Mouse (Mus musculus) MEL-GATA-1-ER (cell line): ENCODE measurements around the gene Vapa.
A peak's percentile ranks its signal among the peaks of the same experiment; 100 is the strongest.
"Not testable (repeated sequence)": the region's sequence is repeated elsewhere in the genome, so short reads cannot be mapped to it uniquely, and the experiment has no call there.

Experiments
- DNase-seq: peaks from one replicate; pipeline ENCODE4 v3.0.0-alpha.2; 2012; ENCODE audit warnings: low read depth; ENCODE audit errors: extremely low read depth

Gene Vapa

DNA sequence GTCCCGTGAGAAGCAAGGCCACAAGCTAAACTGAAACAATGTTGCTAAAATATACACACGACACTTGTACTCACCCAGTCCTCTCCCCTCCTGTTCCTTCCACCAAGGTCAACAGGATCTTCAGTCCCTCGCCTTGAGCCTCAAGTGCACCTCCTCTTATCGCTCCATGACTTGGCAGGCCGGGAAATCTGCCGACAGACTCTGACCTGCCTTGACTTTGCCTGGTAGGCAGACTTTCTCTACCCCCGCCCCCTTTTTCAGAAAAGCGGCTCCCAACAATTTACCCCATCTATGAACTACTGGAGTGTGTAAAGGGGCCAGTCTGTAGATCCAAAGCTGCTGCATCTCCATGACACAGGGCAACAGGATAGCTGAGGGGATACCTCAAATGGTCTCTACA lies 41.9 kb downstream of the Vapa start:
- DNase-seq = no peak

DNA sequence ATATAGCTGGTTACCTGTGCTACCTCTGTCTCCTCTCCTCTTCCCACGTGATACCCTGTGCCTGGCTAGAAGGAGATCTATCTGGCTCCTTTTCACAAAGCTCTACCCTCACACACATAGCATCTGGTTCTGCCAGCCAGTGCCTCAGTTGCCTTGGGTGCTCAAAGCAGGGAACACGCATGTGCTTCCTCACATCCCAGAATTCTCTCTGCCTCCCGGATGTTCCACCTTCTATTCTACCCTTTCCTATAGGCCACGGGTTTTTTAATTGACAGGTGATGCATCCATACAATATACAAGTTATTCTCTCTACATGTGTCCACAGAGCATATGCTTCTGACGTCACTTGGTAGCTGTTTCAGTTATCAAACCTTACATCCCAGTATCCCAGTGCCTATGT lies 49.2 kb downstream of the Vapa start:
- DNase-seq = no peak

DNA sequence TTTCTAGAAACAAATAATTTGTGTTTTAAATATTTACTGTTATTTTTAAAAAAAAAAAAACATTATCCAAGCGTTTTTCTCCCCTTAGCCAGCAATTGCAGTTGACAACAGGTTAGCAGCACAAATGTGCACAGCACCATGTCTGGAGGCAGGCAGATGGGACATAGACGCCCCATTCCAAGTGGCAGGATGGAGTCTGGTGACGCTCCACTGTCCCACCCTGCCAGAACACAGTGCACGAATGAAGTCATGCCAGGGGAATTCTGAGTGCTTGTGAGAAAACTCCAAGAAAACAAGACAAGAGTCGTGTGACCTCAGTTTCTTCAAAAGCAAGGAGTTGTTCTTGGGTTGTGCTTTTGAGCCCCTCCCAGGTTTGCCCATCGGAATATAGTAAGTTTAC lies 50.0 kb downstream of the Vapa start:
- no peak for DNase-seq

DNA sequence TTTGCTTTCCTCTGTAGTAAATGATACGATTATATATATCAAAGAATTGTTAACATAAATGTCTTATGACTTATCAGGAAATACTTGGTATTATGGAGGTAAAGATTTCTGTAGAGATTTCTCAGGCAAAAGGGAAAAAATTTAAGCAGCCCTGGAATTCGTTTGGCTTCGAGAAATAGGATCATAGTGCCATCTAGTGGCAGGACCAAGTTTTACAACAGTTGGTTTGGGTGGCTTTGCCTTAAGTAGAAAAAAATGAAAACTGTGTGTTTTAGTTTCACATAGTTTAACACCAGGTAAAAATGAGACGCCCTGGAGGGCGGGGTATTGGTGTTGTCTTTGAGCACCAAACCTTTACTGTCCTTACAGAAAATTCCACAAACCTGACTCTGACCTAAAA lies 50.6 kb downstream of the Vapa start:
- peak; percentile 39 for DNase-seq

DNA sequence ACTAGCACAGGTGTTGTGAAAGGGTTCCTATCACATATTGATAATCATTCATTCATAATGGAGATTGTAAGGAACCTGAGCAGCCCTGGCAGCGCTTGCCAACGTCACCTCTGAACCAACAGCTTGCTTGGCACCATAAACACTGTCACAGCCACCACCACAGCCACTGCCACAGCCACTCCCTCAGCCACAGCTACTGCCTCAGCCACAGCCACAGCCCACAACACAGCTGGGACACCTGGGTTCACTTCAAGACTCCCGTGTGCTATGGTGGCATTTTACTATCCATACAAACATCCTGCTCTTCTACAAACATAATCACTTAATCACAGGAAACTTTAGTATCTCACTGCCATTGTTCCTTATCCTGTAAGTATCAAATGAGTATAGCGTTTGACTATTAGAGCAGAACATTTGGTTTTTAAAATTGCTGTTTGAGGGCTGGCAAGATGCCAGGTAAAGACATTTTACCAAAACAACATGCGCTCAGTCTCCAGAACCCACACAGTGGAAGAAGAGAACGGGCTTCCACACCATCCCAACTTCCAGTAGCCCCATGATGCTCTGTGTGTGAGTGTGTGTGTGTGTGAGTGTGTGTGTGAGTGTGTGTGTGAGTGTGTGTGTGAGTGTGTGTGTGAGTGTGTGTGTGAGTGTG lies 51.9 kb downstream of the Vapa start:
- DNase-seq = no peak

DNA sequence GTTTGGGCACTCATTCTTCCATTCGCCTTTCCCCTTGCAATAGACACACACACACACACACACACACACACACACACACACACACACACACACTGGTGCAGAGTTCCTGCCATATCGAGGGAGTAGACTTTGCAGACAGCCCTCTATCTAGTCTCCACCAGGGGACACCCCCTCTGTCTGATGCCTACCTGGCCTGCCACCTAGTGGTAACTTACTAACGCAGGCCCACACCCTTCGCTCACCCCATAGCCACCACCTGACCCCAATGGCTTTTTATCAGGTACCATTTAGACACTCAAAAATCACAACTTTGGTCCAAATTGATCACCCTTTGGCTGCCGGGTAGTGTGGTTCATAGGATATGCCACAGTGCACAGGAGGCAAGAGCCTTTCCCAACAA lies 54.1 kb downstream of the Vapa start:
- no peak for DNase-seq

DNA sequence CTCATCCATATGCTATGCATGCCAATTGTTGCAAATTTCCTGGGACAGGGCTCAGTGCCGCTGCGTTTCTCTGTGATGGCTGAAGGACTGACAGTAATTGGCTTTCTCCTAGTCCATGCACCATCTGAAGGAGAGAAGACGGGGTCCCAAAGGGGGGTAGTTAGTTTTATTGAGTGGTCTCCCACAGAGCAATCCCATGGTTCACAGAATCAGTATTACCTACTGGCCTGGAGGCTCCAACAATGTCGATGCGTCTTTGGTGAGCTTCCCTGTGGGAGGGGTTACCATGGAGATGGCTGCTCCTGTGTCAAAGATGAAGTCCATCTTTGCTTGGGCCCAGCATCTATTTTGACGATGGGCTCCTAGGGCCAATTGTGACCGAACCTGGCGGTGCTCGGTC lies 54.6 kb downstream of the Vapa start:
- DNase-seq = no peak

DNA sequence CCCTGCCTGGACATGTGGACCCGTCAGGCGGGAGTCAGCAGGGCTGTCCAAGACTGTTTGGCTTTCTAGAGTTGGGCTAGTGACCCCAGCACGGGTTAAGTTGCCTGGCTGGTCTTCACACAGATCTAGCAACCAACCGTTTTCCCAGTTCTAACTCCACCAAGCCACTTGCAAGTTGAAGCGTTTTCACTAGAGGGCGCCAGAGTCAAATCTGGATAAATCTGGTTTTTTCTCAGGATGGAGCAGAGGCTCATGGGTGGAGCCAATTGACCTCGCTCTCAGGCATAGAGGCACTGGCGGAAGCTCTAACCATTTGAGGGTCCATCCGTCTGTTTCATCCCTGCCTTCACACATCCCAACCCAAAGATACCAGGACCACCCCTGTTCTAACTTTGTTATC lies 55.1 kb downstream of the Vapa start:
- DNase-seq = no peak

DNA sequence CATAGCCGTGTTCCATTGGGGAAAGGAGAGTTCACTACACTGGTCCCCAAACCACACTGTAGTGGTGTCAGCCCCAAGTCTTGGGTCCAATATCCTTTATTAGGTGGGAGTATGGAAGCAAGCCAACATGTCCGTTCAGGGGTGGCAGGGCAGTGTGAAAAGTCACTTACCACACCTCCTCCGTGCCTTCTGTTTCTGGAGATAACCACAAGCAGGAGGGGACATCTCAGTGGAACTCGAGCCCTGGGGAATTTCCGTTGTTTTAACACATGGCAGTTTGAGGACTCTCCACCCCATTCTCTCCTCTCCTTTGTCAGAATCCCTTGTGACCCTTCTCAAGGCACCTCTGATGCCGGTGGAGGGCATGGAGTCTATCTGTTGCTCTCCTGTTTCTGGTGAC lies 56.1 kb downstream of the Vapa start:
- no peak for DNase-seq

DNA sequence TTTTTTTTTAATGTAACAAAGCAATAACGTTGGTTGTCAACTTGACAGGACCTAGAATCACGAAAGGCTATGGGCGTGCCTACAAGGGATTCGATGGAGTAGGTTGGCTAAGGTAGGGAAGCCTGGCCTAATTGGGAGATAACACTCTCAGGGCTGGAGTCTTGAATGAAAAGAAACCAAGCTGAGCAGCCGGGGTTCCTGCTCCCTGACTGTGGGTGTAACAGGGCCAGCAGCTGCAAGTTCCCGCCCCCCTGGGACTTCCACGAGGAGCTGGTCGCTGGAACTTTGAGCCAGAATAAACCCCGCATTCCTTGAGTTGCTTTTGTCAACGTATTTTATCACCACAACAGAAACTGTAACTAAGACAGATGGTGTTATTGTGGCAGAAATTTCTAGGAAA lies 56.6 kb downstream of the Vapa start:
- DNase-seq = no peak

DNA sequence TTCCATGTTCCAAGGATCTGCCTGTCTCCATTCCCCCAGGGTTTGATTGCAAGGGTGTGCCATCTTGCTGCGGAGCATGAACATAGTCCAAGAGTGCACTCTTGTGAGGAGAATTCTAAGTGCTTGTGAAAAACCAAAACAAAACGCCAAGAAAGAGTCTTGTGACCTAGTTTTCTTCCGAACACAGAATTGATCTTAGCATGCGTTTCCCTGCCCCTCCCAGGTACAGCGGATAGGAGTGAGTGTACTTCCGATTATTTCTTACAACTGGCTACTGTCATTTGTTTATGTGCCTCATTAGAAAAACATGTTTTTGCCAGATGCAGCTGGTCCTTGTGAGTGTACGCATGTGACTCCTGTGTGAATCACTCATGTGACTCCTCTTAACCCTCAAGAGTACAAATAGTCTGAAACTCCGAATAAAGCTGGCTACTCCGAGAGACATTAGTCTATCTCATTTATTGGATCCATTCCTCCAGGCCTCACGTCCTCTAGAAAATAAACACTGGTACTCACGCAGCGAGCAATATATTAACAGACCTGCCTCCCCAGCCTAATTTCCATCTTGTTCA lies 60.8 kb downstream of the Vapa start:
- no peak for DNase-seq

DNA sequence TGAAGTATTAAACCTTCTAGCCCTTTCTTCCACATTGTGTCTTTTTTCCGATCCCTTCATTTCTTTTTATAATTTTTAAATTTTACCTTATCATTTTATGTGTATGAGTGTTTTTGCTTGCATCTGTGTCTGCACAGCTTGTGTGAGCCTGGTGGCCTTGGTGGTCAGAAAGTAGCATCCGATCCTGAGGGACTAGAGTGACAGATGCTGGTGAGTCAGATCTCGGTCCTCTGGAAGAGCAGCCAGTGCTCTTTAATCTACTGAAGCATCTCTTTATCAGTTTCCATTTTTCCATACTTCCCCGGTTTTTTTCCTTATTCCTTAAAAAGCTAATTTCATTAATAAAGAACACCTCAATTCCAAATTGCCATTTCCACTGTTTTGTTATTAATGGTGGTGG lies 63.0 kb downstream of the Vapa start:
- DNase-seq = no peak

DNA sequence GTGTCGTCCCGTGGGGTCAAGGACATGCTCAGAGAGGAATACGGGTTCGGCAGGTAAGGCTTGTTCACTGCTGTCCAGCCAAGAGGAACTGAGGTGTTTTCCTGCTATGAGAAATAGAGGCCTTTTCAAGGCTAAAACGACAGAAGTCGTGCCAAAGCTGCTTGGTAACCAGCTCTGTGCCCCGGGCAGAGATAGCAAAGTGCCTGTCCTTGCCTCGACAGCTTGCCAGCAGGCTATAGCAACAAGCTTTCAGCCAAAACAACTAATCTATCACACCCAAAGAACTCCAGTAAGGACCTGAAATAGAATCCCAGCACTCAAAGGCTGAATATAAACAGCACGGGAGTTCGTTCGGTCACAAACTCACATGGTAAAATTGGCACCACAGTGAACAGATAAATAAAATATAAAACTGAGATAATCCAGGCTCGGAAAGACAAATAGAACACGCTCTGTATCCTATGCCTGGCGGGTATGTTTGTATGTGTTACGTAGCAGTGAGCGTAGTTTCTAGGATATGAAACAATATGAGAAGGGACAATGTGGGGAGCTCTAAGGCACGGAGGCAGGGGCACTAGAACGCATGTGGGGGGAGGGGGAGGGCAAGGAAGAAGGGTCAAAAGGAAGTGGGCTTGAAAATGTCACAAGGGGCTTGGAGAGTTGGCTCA lies 64.5 kb downstream of the Vapa start:
- no peak for DNase-seq

DNA sequence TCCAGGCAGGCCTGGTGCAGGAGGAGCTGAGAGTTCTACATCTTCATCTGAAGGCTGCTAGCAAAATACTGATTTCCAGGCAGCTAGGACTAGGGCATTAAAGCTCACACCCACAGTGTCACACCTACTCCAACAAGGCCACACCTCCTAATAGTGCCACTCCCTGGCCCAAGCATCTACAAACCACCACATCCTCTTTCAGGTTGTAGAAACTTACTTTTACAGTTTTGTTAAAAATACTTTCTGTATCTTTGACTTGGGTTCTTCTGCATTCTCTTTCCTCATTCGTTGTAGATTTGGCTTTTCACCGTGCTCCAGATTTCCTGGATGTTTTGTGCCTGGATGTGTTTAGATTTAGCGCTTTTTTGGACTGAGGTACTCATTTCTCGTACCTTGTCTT lies 67.1 kb downstream of the Vapa start:
- DNase-seq = not testable (repeated sequence)

DNA sequence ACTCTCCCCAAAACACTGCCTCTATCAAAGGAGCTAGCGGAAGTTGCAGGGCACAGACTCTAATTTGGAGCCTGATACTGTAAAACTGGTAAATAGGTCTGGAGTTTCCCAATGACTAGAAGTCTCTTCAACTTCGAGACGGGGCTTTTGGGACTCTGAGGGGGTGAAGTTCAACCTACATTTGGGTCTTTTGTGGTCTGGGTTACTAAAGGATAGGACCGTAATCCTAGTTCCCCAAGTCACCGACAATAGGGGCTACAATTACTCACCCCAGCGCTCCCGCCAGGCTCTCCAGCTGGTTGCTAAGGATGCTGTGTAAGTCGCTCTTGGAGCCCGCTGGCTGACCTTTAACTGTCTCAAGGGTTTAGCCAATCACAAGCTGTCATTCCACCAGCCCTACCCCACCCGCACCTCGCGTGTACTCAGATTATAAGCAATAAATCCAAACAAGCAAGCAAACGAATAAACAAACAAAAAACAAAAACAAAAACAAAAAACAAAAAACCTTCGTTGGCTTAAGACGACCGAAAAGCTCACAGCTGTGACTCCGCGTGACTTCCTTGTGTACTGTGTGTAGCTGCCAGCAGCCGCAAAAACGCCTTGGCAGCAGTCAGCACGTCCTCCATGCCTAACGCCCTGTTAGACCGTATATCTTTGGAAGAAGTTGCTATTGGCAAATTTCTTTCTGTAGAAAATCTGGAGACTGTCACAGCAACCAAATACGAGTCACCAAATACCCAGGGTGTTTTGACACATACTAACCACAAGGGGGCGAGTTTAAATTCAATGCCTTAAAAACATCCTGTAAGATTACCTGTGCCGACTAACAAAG lies 72.7 kb downstream of the Vapa start, which contains the start of gene Tmem232:
Tmem232 (minus strand) TSS at position 342 of the 832 bp plus-strand sequence.
- DNase-seq = no peak

DNA sequence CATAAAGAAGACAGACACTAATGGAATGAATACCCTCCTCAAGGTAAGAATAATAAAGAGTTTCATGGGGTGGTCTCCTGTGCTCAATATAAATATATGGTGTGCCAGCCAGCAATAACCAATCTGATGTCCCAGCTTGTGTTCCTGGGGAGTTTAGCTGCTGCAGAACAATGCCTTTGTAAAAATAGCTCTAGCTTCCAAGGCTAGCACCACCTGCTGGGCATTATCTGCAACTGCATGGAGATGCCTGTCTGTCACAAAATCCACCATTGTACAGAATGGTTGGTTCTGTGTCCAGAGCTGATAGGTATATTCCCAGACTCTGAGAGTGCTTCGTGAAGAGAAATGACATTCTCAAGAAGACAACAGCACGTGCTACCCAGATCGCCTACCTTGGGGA lies 77.2 kb downstream of the Vapa start:
- no peak for DNase-seq

DNA sequence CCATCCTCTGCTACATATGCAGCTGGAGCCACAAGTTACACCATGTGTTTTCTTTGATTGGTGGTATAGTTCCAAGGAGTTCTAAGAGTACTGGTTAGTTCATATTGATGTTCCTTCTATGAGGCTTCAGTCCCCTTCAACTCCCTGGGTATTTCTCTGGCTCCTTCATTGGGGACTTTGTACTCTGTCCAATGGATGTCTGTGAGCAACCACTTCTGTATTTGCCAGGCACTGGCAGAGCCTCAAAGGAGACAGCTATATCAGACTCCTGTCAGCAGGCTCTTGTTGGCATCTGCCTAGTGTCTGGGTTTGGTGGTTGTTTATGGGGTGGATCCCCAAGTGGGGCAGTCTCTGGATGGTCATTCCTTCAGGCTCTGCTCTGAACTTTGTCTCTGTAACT lies 81.0 kb downstream of the Vapa start:
- DNase-seq = not testable (repeated sequence)
